Mouse (Mus musculus) ES-E14 (cell line): ENCODE data around the gene 9530003J23Rik. TPM values are rescaled to one million over a fixed set of nuclear protein-coding genes. Genes with fewer than 3 reads are reported as not detected.

Experiments used
- DNase-seq: peaks from one replicate; pipeline ENCODE4 v3.0.0-alpha.2; 2013; ENCODE audit warnings: low read depth, low spot score
- H3K27ac ChIP-seq: 2 replicates; pipeline ENCODE4 v1.5.1; 2012; ENCODE audit warnings: low read depth, mild to moderate bottlenecking, low read length, moderate library complexity, mixed read lengths; ENCODE audit not compliant: poor library complexity, insufficient read depth, severe bottlenecking
- H3K36me3 ChIP-seq: 2 replicates; pipeline ENCODE4 v1.6.1; 2012; ENCODE audit warnings: mild to moderate bottlenecking, low read length, moderate library complexity, mixed read lengths; ENCODE audit not compliant: control insufficient read depth, poor library complexity, insufficient read depth, severe bottlenecking
- H3K4me1 ChIP-seq, 2 experiments: fragments of 150-350 bp in 1 of 2; sonication (generic) in 1 of 2; 2 replicates each; pipeline ENCODE4 v1.6.1; 2012; ENCODE audit warnings: low read length in 2 of 2, mild to moderate bottlenecking in 1 of 2, mixed read lengths in 1 of 2; ENCODE audit not compliant: control insufficient read depth in 2 of 2, insufficient read depth in 2 of 2, poor library complexity in 1 of 2
- H3K4me3 ChIP-seq, 2 experiments: fragments of 150-350 bp in 1 of 2; sonication (generic) in 1 of 2; 2 replicates each; pipeline ENCODE4 v1.5.1; 2012; ENCODE audit warnings: low read length in 2 of 2, low read depth in 1 of 2, mild to moderate bottlenecking in 1 of 2, mixed read lengths in 1 of 2; ENCODE audit not compliant: insufficient read depth in 1 of 2, poor library complexity in 1 of 2, severe bottlenecking in 1 of 2
- H3K9ac ChIP-seq: 2 replicates; pipeline ENCODE4 v1.6.1; 2012; ENCODE audit warnings: low read depth, mild to moderate bottlenecking, low read length, mixed read lengths; ENCODE audit not compliant: poor library complexity, insufficient read depth, severe bottlenecking
- H3K9me3 ChIP-seq: fragments of 150-350 bp; sonication (generic); 2 replicates; pipeline ENCODE4 v1.6.1; 2012; ENCODE audit warnings: low read depth, mild to moderate bottlenecking, low read length; ENCODE audit not compliant: control insufficient read depth, insufficient read depth
- CHD2 ChIP-seq: IDR thresholded peaks from 2 replicates; pipeline ENCODE4 v1.6.1; 2014; ENCODE audit warnings: mild to moderate bottlenecking, low read depth, low read length, inconsistent platforms
- HCFC1 ChIP-seq: IDR thresholded peaks from 2 replicates; pipeline ENCODE4 v1.6.1; 2012; ENCODE audit warnings: low read length, inconsistent platforms, borderline replicate concordance; ENCODE audit not compliant: insufficient read depth
- MAFK ChIP-seq: IDR thresholded peaks from 2 replicates; pipeline ENCODE4 v1.6.1; 2014; ENCODE audit warnings: mild to moderate bottlenecking, low read depth, low read length, inconsistent platforms; ENCODE audit not compliant: insufficient read depth
- ZC3H11A ChIP-seq: IDR thresholded peaks from 2 replicates; pipeline ENCODE4 v1.6.1; 2012; ENCODE audit warnings: low read depth, mild to moderate bottlenecking, inconsistent platforms, low read length, borderline replicate concordance
- ZNF384 ChIP-seq: IDR thresholded peaks from 2 replicates; pipeline ENCODE4 v1.6.1; 2012; ENCODE audit warnings: low read depth, low read length, inconsistent platforms
- in situ Hi-C, 2 experiments: fragments of 600-800 bp; cut with MboI; formaldehyde crosslinking; loops; one replicate each; pipeline ENCODE4 v1.15.1; 2025; ENCODE audit warnings: low sequenced_read_pairs in 2 of 2, inconsistent platforms in 1 of 2; ENCODE audit not compliant: unreplicated experiment in 2 of 2
- total RNA-seq: library from RNA; depleted of rRNA; stranded (reverse); fragments of 300-350 nt; gene quantifications from 2 replicates; pipeline ENCODE4 v1.2.3, GENCODE M21; 2012

9530003J23Rik gene
- total RNA-seq, 1 experiment = not detected

GRCm38 (mm10) chr10:117217246-117217840 lies 21.2 kb downstream of the 9530003J23Rik start:
- Histone ChIP-seq H3K4me3 (no peak overlapping the region), H3K9ac (no peak overlapping the region), H3K9me3 (no peaks in the 10 kb centered on the region), H3K27ac (no peak overlapping the region), H3K4me1 (peaks cover 0 to 2% of the 10 kb centered on the region in 2 experiments; a peak in 1 of 4 replicates), H3K36me3 (peaks cover 33% of the 10 kb centered on the region)
- in situ Hi-C loops = no loop called here
- TF ChIP-seq MAFK = no peak
- TF ChIP-seq ZC3H11A = no peak
- no peak for TF ChIP-seq ZNF384
- TF ChIP-seq CHD2 = no peak
- no peak for DNase-seq

DNA sequence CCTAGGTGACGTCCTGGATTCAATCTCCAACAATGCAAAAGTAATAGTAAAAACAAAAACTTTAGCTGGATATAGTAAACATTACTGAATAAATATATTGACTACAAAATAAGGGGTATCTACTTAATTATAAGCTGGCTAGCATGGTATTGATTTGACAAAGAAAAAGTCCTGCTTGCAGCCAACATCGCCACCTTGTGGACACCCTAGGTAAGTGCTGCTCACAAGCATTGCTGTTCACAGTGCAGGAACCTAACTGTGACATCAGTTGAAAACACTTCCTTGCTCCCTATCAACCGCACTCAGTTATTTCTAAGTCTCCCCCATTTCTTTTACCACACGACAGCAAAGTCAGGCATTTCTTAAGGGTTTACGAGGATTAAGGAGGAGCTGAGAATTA lies 21.7 kb downstream of the 9530003J23Rik start:
- H3K4me1 ChIP-seq = peaks cover 0 to 2% of the 10 kb centered on the region in 2 experiments; a peak in 1 of 4 replicates
- DNase-seq = no peak
- no peak for TF ChIP-seq ZNF384
- TF ChIP-seq HCFC1 = no peak
- TF ChIP-seq CHD2 = no peak
- no peak; the same call in 1 of the 2 replicates for TF ChIP-seq ZC3H11A
- no peak for TF ChIP-seq MAFK
- no peaks in the 10 kb centered on the region for H3K9me3 ChIP-seq
- peaks cover 32% of the 10 kb centered on the region for H3K36me3 ChIP-seq
- no peak overlapping the region for H3K4me3 ChIP-seq
- in situ Hi-C loops = no loop called here
- H3K27ac ChIP-seq = no peak overlapping the region
- H3K9ac ChIP-seq = no peak overlapping the region

GRCm38 (mm10) chr10:117216132-117216495 lies 22.4 kb downstream of the 9530003J23Rik start:
- peaks cover 27% of the 10 kb centered on the region for H3K36me3 ChIP-seq
- in situ Hi-C loops = no loop called here
- H3K4me3 ChIP-seq = no peak overlapping the region
- no peak overlapping the region for H3K9ac ChIP-seq
- H3K27ac ChIP-seq = no peak overlapping the region
- TF ChIP-seq MAFK (no peak), CHD2 (no peak), HCFC1 (no peak), ZC3H11A (no peak), ZNF384 (no peak)
- H3K4me1 ChIP-seq = peaks cover 0 to 2% of the 10 kb centered on the region in 2 experiments; a peak in 1 of 4 replicates
- no peak for DNase-seq
- no peaks in the 10 kb centered on the region for H3K9me3 ChIP-seq

GRCm38 (mm10) chr10:117215409-117216131 lies 22.9 kb downstream of the 9530003J23Rik start:
- Histone ChIP-seq H3K4me3 (no peak overlapping the region), H3K4me1 (peaks cover 0 to 2% of the 10 kb centered on the region in 2 experiments; a peak in 1 of 4 replicates), H3K27ac (no peak overlapping the region), H3K9ac (no peak overlapping the region), H3K9me3 (no peaks in the 10 kb centered on the region), H3K36me3 (peaks cover 22% of the 10 kb centered on the region)
- DNase-seq = no peak
- TF ChIP-seq MAFK (no peak), CHD2 (no peak), ZC3H11A (no peak), ZNF384 (no peak), HCFC1 (no peak)
- in situ Hi-C loops = no loop called here
